ENCODE assay signal across 8 mouse cellular contexts in the genomic region with DNA sequence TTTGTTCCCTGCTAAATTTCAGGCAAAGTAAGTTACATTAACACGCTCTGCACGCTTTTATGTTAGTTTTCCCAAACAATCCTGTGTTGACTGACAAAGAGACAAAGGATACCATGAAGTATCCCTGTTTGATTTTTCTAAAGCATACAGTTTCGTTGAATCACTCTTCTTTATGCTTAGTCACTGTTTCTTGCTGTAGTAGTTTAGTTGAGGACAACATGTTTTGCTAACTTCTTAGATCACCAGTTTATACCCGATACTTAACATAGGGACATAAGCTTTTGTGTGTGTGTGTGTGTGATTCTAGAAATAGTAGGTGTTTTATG. TPM values are rescaled to one million over a fixed set of nuclear protein-coding genes. Genes with fewer than 3 reads are reported as not detected.
DNase-seq lines count a peak whose midpoint lies in the region; ATAC-seq and TF ChIP-seq lines count a peak whose summit lies in the region.

No protein-coding gene starts in this region.

- no peak for TF ChIP-seq POLR2A in testis, adult 2 months (IDR thresholded peaks at IDR 0.05; ENCODE audit: control insufficient read depth, low read depth, low read length)
- TF ChIP-seq POLR2A in limb, embryonic 14.5 days (IDR thresholded peaks at IDR 0.05; ENCODE audit: borderline replicate concordance, extremely low read depth, insufficient read depth, insufficient read length), result no peak

- H3K4me3 ChIP-seq in testis, adult 2 months (ENCODE audit: control insufficient read depth, low read depth, low read length), result peak overlapping the region; percentile 93; the same call in 1 of the 2 replicates
- peak overlapping the region; percentile 95 for H3K4me3 ChIP-seq in embryonic facial prominence, embryonic 15.5 days (replicated peaks)
- H3K4me3 ChIP-seq in limb, embryonic 14.5 days (replicated peaks; ENCODE audit: low read length), result peak overlapping the region; percentile 96
- H3K4me3 ChIP-seq in stomach, embryonic 16.5 days (replicated peaks; ENCODE audit: low read length), result peak overlapping the region; percentile 96

- H3K27me3 ChIP-seq in testis, adult 2 months (ENCODE audit: control insufficient read depth, insufficient read depth, low read length), result no peaks in the 10 kb centered on the region
- no peaks in the 10 kb centered on the region for H3K27me3 ChIP-seq in embryonic facial prominence, embryonic 15.5 days
- H3K27me3 ChIP-seq in limb, embryonic 14.5 days (ENCODE audit: control insufficient read depth, insufficient read depth, low read length), result no peaks in the 10 kb centered on the region
- H3K27me3 ChIP-seq in stomach, embryonic 16.5 days (ENCODE audit: control insufficient read depth, insufficient read depth, low read length), result no peaks in the 10 kb centered on the region

- H3K36me3 ChIP-seq in testis, adult 2 months (ENCODE audit: control insufficient read depth, insufficient read depth, low read length), result peaks cover 5% of the 10 kb centered on the region
- no peaks in the 10 kb centered on the region for H3K36me3 ChIP-seq in embryonic facial prominence, embryonic 15.5 days
- no peaks in the 10 kb centered on the region for H3K36me3 ChIP-seq in limb, embryonic 14.5 days (ENCODE audit: control insufficient read depth, insufficient read depth, low read length)
- no peaks in the 10 kb centered on the region for H3K36me3 ChIP-seq in stomach, embryonic 16.5 days (ENCODE audit: control insufficient read depth, insufficient read depth, low read length)

- no peak for DNase-seq in testis, postnatal 14 days (ENCODE audit: low spot score)
- DNase-seq in limb, embryonic 14.5 days (ENCODE audit: low spot score), result peak; percentile 29
- DNase-seq in layer of hippocampus, adult 9-11 months, result no peak
- no peak for DNase-seq in kidney, adult 9 months
- DNase-seq in layer of hippocampus, postnatal 10 days (ENCODE audit: low spot score in 2 of 2), result no peak

- no peaks in the 10 kb centered on the region for H3K4me1 ChIP-seq in testis, adult 2 months (ENCODE audit: control insufficient read depth, insufficient read depth, low read length)
- peaks cover 8% of the 10 kb centered on the region; the same call in 1 of the 2 replicates for H3K4me1 ChIP-seq in embryonic facial prominence, embryonic 15.5 days
- 0 out of 2 replicates have a peak, but pooled peaks cover 3% of the 10 kb centered on the region for H3K4me1 ChIP-seq in limb, embryonic 14.5 days (ENCODE audit: control insufficient read depth, insufficient read depth, low read length)
- H3K4me1 ChIP-seq in stomach, embryonic 16.5 days (ENCODE audit: control insufficient read depth, insufficient read depth, low read length), result no peaks in the 10 kb centered on the region; the same call in 1 of the 2 replicates

- TF ChIP-seq CTCF in testis, adult 2 months (IDR thresholded peaks at IDR 0.05; ENCODE audit: control insufficient read depth, insufficient read depth, insufficient replicate concordance, low read depth, low read length), result no peak

- ATAC-seq in embryonic facial prominence, embryonic 15.5 days (ENCODE audit: insufficient number of reproducible peaks, low FRiP score, low TSS enrichment, low read depth), result no peak
- ATAC-seq in limb, embryonic 14.5 days (ENCODE audit: low FRiP score, low read depth), result no peak
- no peak for ATAC-seq in stomach, embryonic 16.5 days (ENCODE audit: insufficient read depth, low FRiP score)

- peak overlapping the region; percentile 92 for H3K4me2 ChIP-seq in embryonic facial prominence, embryonic 15.5 days (replicated peaks)
- H3K4me2 ChIP-seq in limb, embryonic 14.5 days (replicated peaks; ENCODE audit: low read depth, low read length, severe bottlenecking), result peak overlapping the region; percentile 53
- peak overlapping the region; percentile 66 for H3K4me2 ChIP-seq in stomach, embryonic 16.5 days (ENCODE audit: low read depth, low read length)

- peak overlapping the region; percentile 90; the same call in 1 of the 2 replicates for H3K9ac ChIP-seq in embryonic facial prominence, embryonic 15.5 days
- peak overlapping the region; percentile 98 for H3K9ac ChIP-seq in limb, embryonic 14.5 days (ENCODE audit: low read depth, low read length, severe bottlenecking)
- H3K9ac ChIP-seq in stomach, embryonic 16.5 days (ENCODE audit: low read length), result peak overlapping the region; percentile 97; the same call in 1 of the 2 replicates

- WGBS in embryonic facial prominence, embryonic 15.5 days, result 0% methylated on average over 4 of the region's 4 CpGs
- WGBS in limb, embryonic 14.5 days, result 1% methylated on average over 4 of the region's 4 CpGs
- 2% methylated on average over 4 of the region's 4 CpGs for WGBS in stomach, embryonic 16.5 days

- no peaks in the 10 kb centered on the region for H3K9me3 ChIP-seq in embryonic facial prominence, embryonic 15.5 days (replicated peaks)
- no peaks in the 10 kb centered on the region for H3K9me3 ChIP-seq in limb, embryonic 14.5 days (ENCODE audit: control insufficient read depth, low read length)
- no peaks in the 10 kb centered on the region for H3K9me3 ChIP-seq in stomach, embryonic 16.5 days (replicated peaks; ENCODE audit: control insufficient read depth, low read length)

- peak overlapping the region; percentile 98 for H3K27ac ChIP-seq in testis, adult 2 months (ENCODE audit: control insufficient read depth, insufficient read depth, low read depth, low read length)
- peak overlapping the region; percentile 96 for H3K27ac ChIP-seq in embryonic facial prominence, embryonic 15.5 days (replicated peaks)
- H3K27ac ChIP-seq in limb, embryonic 14.5 days (replicated peaks; ENCODE audit: low read depth, low read length), result peak overlapping the region; percentile 95; the same call in 1 of the 2 replicates
- peak overlapping the region; percentile 98; the same call in 1 of the 2 replicates for H3K27ac ChIP-seq in stomach, embryonic 16.5 days (ENCODE audit: low read length)

RNA-seq across cellular contexts. Expression of a gene that starts 1.1 kb away (rescaled TPM):
- polyA plus RNA-seq in testis, adult 2 months (2012; rRNA removed), result 58.7 and 77.6 TPM in 2 replicates
- 28.6 and 29.6 TPM in 2 replicates for polyA plus RNA-seq in embryonic facial prominence, embryonic 15.5 days (2015; fragmentation: Nextera tagmentation; extraction: Ambion mirVana)
- polyA plus RNA-seq in limb, embryonic 14.5 days (2012; rRNA removed), result 9.9 and 11.2 TPM in 2 replicates
- 23.7 and 25.9 TPM in 2 replicates for polyA plus RNA-seq in limb, embryonic 14.5 days (2014; fragmentation: Nextera tagmentation; extraction: Ambion mirVana)
- 29.2 and 32.8 TPM in 2 replicates for polyA plus RNA-seq in stomach, embryonic 16.5 days (2015; fragmentation: Nextera tagmentation; extraction: Ambion mirVana)
- 10 to 100 TPM; 12.1 to 12.5 TPM for total RNA-seq in layer of hippocampus, postnatal 10 days (2021)
